Mouse (Mus musculus): ENCODE results near the gene Snapin.

DNA sequence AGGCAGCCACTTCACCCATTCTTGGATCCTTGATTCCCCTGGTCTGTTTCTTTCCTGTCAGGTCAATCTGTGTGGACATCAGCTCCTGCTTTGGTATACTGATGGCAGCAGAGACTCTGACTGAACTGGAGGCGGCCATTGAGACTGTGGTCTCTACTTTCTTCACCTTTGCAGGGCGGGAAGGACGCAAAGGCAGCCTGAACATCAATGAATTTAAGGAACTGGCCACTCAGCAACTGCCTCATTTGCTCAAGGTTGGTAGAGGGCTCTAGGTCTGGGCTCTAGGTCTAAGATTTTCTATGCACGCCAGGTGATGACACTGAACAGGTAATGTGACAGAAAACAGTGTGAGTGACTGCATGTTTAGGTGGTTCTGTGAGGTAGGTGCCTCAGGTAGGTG, 25.0 kb upstream of the Snapin start:
- no peak for TF ChIP-seq CTCF (IDR thresholded peaks at IDR 0.05; ENCODE audit: borderline replicate concordance, extremely low read depth, insufficient read depth, insufficient read length)
- TF ChIP-seq POLR2A (IDR thresholded peaks at IDR 0.05; ENCODE audit: borderline replicate concordance, extremely low read depth, insufficient read depth, insufficient read length, poor library complexity, severe bottlenecking) = no peak
